15 mouse cellular contexts compared by ENCODE assay signal in the genomic region with DNA sequence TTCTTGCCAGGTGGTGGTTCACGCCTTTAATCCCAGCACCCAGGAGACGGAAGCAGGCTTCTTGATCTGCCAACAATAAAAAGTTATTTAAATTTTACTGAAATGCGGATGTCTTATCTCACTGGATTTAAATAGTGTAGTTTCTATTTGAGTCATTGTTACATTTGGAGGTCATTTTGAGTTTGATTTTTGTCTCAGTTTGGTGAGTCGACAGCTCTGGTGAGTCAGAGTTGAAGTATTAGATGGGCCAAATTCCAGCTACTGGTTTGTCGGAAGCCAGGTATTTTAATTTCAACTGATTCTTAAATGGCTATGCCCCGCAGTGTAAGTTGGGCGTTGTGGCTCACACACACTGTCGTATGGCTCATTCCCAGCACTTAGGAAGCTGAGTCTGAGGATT.
"Had no signal": no experiment of that assay in that cellular context is flagged by ENCODE, and none has a peak within 500 bp of the region (broad histone marks: within the 10 kb centered on the region; RNA-seq: fewer than 3 reads in every experiment).

No protein-coding gene starts in this region.

- ATAC-seq: lung, postnatal 0 days; midbrain, embryonic 13.5 days had no signal

- H3K4me2 ChIP-seq: liver, embryonic 11.5 days; liver, embryonic 15.5 days; midbrain, embryonic 13.5 days; neural tube, embryonic 12.5 days had no signal

- H3K4me3 ChIP-seq: left cerebral cortex, adult 2 months; limb, embryonic 10.5 days; liver, embryonic 15.5 days; midbrain, embryonic 13.5 days; myocyte; neural tube, embryonic 12.5 days had no signal

- H3K27ac ChIP-seq: kidney, postnatal 0 days; left cerebral cortex, adult 2 months; limb, embryonic 10.5 days; liver, embryonic 15.5 days; midbrain, embryonic 13.5 days; neural tube, embryonic 12.5 days had no signal

- DNase-seq: lung, adult 2 months; lung, postnatal 36 days; right cerebral cortex, postnatal 4 days; spleen, adult 18-20 months; thymus, adult 2 months; thymus, postnatal 36 days had no signal

- H3K27me3 ChIP-seq: liver, embryonic 15.5 days; midbrain, embryonic 13.5 days; neural tube, embryonic 12.5 days had no signal

- H3K9me3 ChIP-seq: limb, embryonic 10.5 days; liver, embryonic 15.5 days; midbrain, embryonic 13.5 days; neural tube, embryonic 12.5 days had no signal

- H3K4me1 ChIP-seq: limb, embryonic 10.5 days; liver, embryonic 15.5 days; midbrain, embryonic 13.5 days; neural tube, embryonic 12.5 days had no signal

- H3K9ac ChIP-seq: liver, embryonic 15.5 days; midbrain, embryonic 13.5 days; neural tube, embryonic 12.5 days had no signal
